Mouse (Mus musculus) CH12F3 (cell line): ENCODE measurements around the gene Plscr1.

Experiments
- in situ Hi-C: fragments of 300-500 bp; cut with MboI; formaldehyde crosslinking; loops from 2 replicates; pipeline ENCODE4 v1.14.3; 2020; ENCODE audit warnings: low sequenced_read_pairs

Plscr1 gene

GRCm38 (mm10) chr9:92249447-92249852 lies at the start of gene Plscr1:
Gene Plscr1, plus strand, starts transcription at chr9:92249750.
- in situ Hi-C loops, result no loop called here

- in situ Hi-C loops, result no loop called here
Observed at GRCm38 (mm10) chr9:92204397-92204796, 45.2 kb upstream of the Plscr1 start.

GRCm38 (mm10) chr9:92207307-92207706 lies 42.2 kb upstream of the Plscr1 start:
- in situ Hi-C loops, result no loop called here

GRCm38 (mm10) chr9:92207757-92208156 lies 41.8 kb upstream of the Plscr1 start:
- in situ Hi-C loops, result no loop called here

GRCm38 (mm10) chr9:92209850-92210249 lies 39.7 kb upstream of the Plscr1 start:
- in situ Hi-C loops, result no loop called here

- in situ Hi-C loops, result no loop called here
Observed at GRCm38 (mm10) chr9:92210386-92210967, 39.1 kb upstream of the Plscr1 start.

GRCm38 (mm10) chr9:92211048-92211447 lies 38.5 kb upstream of the Plscr1 start:
- in situ Hi-C loops, result no loop called here

- in situ Hi-C loops, result no loop called here
Observed at GRCm38 (mm10) chr9:92217484-92217883, 32.1 kb upstream of the Plscr1 start.

- in situ Hi-C loops, result no loop called here
Observed at GRCm38 (mm10) chr9:92217896-92218295, 31.7 kb upstream of the Plscr1 start.

GRCm38 (mm10) chr9:92220151-92220550 lies 29.4 kb upstream of the Plscr1 start:
- in situ Hi-C loops, result no loop called here

- in situ Hi-C loops, result no loop called here
Observed at GRCm38 (mm10) chr9:92221480-92221879, 28.1 kb upstream of the Plscr1 start.

- in situ Hi-C loops, result no loop called here
Observed at GRCm38 (mm10) chr9:92224598-92225231, 24.8 kb upstream of the Plscr1 start.

GRCm38 (mm10) chr9:92226127-92226655 lies 23.4 kb upstream of the Plscr1 start:
- in situ Hi-C loops, result no loop called here

GRCm38 (mm10) chr9:92226795-92227194 lies 22.8 kb upstream of the Plscr1 start:
- in situ Hi-C loops, result no loop called here

GRCm38 (mm10) chr9:92228867-92229832 lies 20.4 kb upstream of the Plscr1 start:
- in situ Hi-C loops, result no loop called here

GRCm38 (mm10) chr9:92229833-92230205 lies 19.7 kb upstream of the Plscr1 start:
- in situ Hi-C loops, result no loop called here

GRCm38 (mm10) chr9:92234901-92235458 lies 14.6 kb upstream of the Plscr1 start:
- in situ Hi-C loops, result no loop called here

- in situ Hi-C loops, result no loop called here
Observed at GRCm38 (mm10) chr9:92248773-92249446, 640 bp upstream of the Plscr1 start.

- in situ Hi-C loops, result no loop called here
Observed at GRCm38 (mm10) chr9:92249987-92250772, 630 bp downstream of the Plscr1 start.

- in situ Hi-C loops, result no loop called here
Observed at GRCm38 (mm10) chr9:92252718-92253117, 3.2 kb downstream of the Plscr1 start.
